Mouse (Mus musculus) midbrain, embryonic 16.5 days (tissue): ENCODE data around the gene Trim32. TPM values are rescaled to one million over a fixed set of nuclear protein-coding genes. Genes with fewer than 3 reads are reported as not detected.

Experiments
- ATAC-seq: fragments of 200-750 bp; cut with Nextera tagmentation; 2 replicates; pipeline ENCODE4 v1.8.0; 2017; ENCODE audit warnings: moderate TSS enrichment
- H3K27ac ChIP-seq: fragments of 300-500 bp; sonication (generic); 2 replicates; pipeline ENCODE4 v1.5.1; 2014; ENCODE audit warnings: mild to moderate bottlenecking, low read length, mixed read lengths
- H3K27me3 ChIP-seq: fragments of 300-500 bp; sonication (generic); 2 replicates; pipeline ENCODE4 v1.6.1; 2014; ENCODE audit warnings: low read depth, low read length, mixed read lengths; ENCODE audit not compliant: control insufficient read depth, insufficient read depth
- H3K36me3 ChIP-seq: fragments of 300-500 bp; sonication (generic); 2 replicates; pipeline ENCODE4 v1.6.1; 2014; ENCODE audit warnings: mild to moderate bottlenecking, low read length, moderate library complexity, mixed read lengths; ENCODE audit not compliant: control insufficient read depth, insufficient read depth
- H3K4me1 ChIP-seq: fragments of 300-500 bp; sonication (generic); 2 replicates; pipeline ENCODE4 v1.6.1; 2014; ENCODE audit warnings: mild to moderate bottlenecking, low read length, mixed read lengths; ENCODE audit not compliant: control insufficient read depth, insufficient read depth
- H3K4me2 ChIP-seq: fragments of 300-500 bp; sonication (generic); 2 replicates; pipeline ENCODE4 v1.6.1; 2014; ENCODE audit warnings: mild to moderate bottlenecking, low read length, mixed read lengths
- H3K4me3 ChIP-seq: fragments of 300-500 bp; sonication (generic); 2 replicates; pipeline ENCODE4 v1.5.1; 2014; ENCODE audit warnings: low read depth, mild to moderate bottlenecking, low read length, moderate library complexity, mixed read lengths
- H3K9ac ChIP-seq: fragments of 300-500 bp; sonication (generic); 2 replicates; pipeline ENCODE4 v1.6.1; 2014; ENCODE audit warnings: low read depth, low read length, mixed read lengths
- H3K9me3 ChIP-seq: fragments of 300-500 bp; sonication (generic); replicated peaks from 2 replicates; pipeline ENCODE4 v1.6.1; 2014; ENCODE audit warnings: mild to moderate bottlenecking, low read length, mixed read lengths; ENCODE audit not compliant: control insufficient read depth, poor library complexity, severe bottlenecking
- WGBS: fragments of 180-500 bp; shearing (Covaris S2); extraction: QIAGEN DNeasy Blood & Tissue Kit; methylation state at CpG from one replicate; pipeline ENCODE4 v1.1.7; 2014; 5-methylcytosine and 5-hydroxymethylcytosine counted together
- polyA plus RNA-seq: library from polyadenylated mRNA; unstranded; fragments of >200 nt; fragmentation: Nextera tagmentation; extraction: Ambion mirVana; gene quantifications from 2 replicates; pipeline ENCODE4 v1.2.1, GENCODE M21; 2015

Gene Trim32
- polyA plus RNA-seq, result 218 and 235 TPM in 2 replicates

GRCm38 (mm10) chr4:65604504-65605150 lies at the start of gene Trim32:
TSS of gene Trim32 (plus strand) at chr4:65604986.
- peak within 1 kb of the TSS; percentile 82 for H3K27ac ChIP-seq
- H3K9ac ChIP-seq, result peak within 1 kb of the TSS; percentile 87
- H3K27me3 ChIP-seq, result no peaks in the 10 kb centered on the region
- H3K36me3 ChIP-seq, result no peaks in the 10 kb centered on the region
- peak within 1 kb of the TSS; percentile 81 for H3K4me3 ChIP-seq
- peak; percentile 98 for ATAC-seq
- peaks cover 27% of the 10 kb centered on the region for H3K4me1 ChIP-seq
- H3K4me2 ChIP-seq, result peak within 1 kb of the TSS; percentile 78
- WGBS, result 4% methylated on average over 33 of the region's 33 CpGs
- H3K9me3 ChIP-seq, result no peaks in the 10 kb centered on the region

- no peak for ATAC-seq
- H3K27me3 ChIP-seq, result no peaks in the 10 kb centered on the region
- H3K36me3 ChIP-seq, result no peaks in the 10 kb centered on the region
- 51% methylated on average over 4 of the region's 4 CpGs for WGBS
- H3K9ac ChIP-seq, result no peak overlapping the region
- H3K4me3 ChIP-seq, result no peak overlapping the region
- no peaks in the 10 kb centered on the region for H3K9me3 ChIP-seq
- no peaks in the 10 kb centered on the region for H3K4me1 ChIP-seq
- no peak overlapping the region for H3K4me2 ChIP-seq
- H3K27ac ChIP-seq, result no peak overlapping the region
These were observed 39.3 kb upstream of the Trim32 start for GRCm38 (mm10) chr4:65565493-65565892.

- Histone ChIP-seq H3K4me3 (no peak overlapping the region), H3K27me3 (no peaks in the 10 kb centered on the region), H3K27ac (no peak overlapping the region), H3K9me3 (no peaks in the 10 kb centered on the region), H3K4me1 (no peaks in the 10 kb centered on the region), H3K4me2 (no peak overlapping the region), H3K9ac (no peak overlapping the region), H3K36me3 (no peaks in the 10 kb centered on the region)
- ATAC-seq, result peak; percentile 39; the same call in 1 of the 2 replicates
- 65% methylated on average over 1 of the region's 1 CpGs for WGBS
These were observed 24.5 kb upstream of the Trim32 start for GRCm38 (mm10) chr4:65580254-65580653.

GRCm38 (mm10) chr4:65586947-65587346 lies 17.8 kb upstream of the Trim32 start:
- Histone ChIP-seq H3K27me3 (no peaks in the 10 kb centered on the region), H3K4me2 (no peak overlapping the region), H3K27ac (no peak overlapping the region), H3K9me3 (no peaks in the 10 kb centered on the region), H3K36me3 (no peaks in the 10 kb centered on the region), H3K4me3 (no peak overlapping the region), H3K4me1 (no peaks in the 10 kb centered on the region), H3K9ac (no peak overlapping the region)
- ATAC-seq, result no peak
- WGBS, result 30% methylated on average over 5 of the region's 5 CpGs

- Histone ChIP-seq H3K4me2 (no peak overlapping the region), H3K4me1 (no peaks in the 10 kb centered on the region), H3K27ac (no peak overlapping the region), H3K9me3 (no peaks in the 10 kb centered on the region), H3K27me3 (no peaks in the 10 kb centered on the region), H3K36me3 (no peaks in the 10 kb centered on the region), H3K9ac (no peak overlapping the region), H3K4me3 (no peak overlapping the region)
- ATAC-seq, result peak; percentile 74
These were observed 15.0 kb upstream of the Trim32 start for GRCm38 (mm10) chr4:65589780-65590179.

DNA sequence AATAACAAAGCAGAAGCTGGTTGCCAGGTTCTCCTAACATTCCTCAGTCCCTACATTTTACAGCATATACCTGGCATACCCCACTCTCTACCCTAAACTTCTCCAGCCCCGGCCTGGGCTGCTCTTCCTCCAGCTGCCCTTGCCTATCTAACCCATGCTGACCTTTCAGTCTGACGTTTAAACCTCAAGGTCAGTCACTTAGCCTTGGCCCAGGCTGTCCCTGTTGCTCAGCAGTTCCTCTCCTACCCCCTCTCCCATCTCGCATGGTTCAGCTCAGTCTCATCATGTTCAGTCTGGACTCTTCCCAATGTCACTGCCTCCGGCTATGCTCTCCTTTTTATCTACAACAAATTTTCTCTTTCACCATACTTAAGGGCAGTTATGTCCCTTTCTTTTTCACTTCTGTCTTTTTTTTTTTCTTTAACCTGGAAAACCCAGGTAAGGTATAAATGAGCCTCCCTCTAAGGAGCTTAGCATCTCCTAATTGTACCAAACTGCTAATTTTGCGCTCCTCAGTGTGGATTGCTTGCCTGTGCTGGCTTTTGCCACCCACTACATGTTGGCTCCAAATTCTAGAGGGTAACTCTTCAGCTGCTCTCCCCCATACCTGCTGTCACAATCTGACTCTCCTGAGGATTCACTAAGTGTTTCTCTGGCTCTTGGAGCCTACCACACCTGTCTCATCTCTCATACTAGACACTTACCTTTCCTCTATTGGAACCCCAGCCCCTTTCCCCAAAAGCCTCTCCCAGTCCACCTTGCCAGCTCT lies 10.0 kb upstream of the Trim32 start:
- Histone ChIP-seq H3K4me3 (no peak overlapping the region), H3K27ac (no peak overlapping the region), H3K4me1 (no peaks in the 10 kb centered on the region), H3K27me3 (no peaks in the 10 kb centered on the region), H3K36me3 (no peaks in the 10 kb centered on the region), H3K9me3 (no peaks in the 10 kb centered on the region), H3K9ac (no peak overlapping the region), H3K4me2 (no peak overlapping the region)
- ATAC-seq, result no peak
- 75% methylated on average over 5 of the region's 5 CpGs for WGBS

- no peaks in the 10 kb centered on the region for H3K36me3 ChIP-seq
- WGBS, result under 1% methylated on average over 21 of the region's 21 CpGs
- peak overlapping the region; percentile 78 for H3K4me2 ChIP-seq
- peak overlapping the region; percentile 87 for H3K9ac ChIP-seq
- H3K9me3 ChIP-seq, result no peaks in the 10 kb centered on the region
- peaks cover 29% of the 10 kb centered on the region for H3K4me1 ChIP-seq
- peak overlapping the region; percentile 81 for H3K4me3 ChIP-seq
- H3K27ac ChIP-seq, result peak overlapping the region; percentile 82
- ATAC-seq, result peak; percentile 90
- no peaks in the 10 kb centered on the region for H3K27me3 ChIP-seq
These were observed 441 bp downstream of the Trim32 start for GRCm38 (mm10) chr4:65605151-65605702.

GRCm38 (mm10) chr4:65607184-65607631 lies 2.4 kb downstream of the Trim32 start:
- no peaks in the 10 kb centered on the region for H3K27me3 ChIP-seq
- peak overlapping the region; percentile 81 for H3K4me3 ChIP-seq
- no peak overlapping the region for H3K27ac ChIP-seq
- H3K4me2 ChIP-seq, result peak overlapping the region; percentile 78
- 83% methylated on average over 10 of the region's 10 CpGs for WGBS
- H3K4me1 ChIP-seq, result peaks cover 31% of the 10 kb centered on the region
- no peak overlapping the region for H3K9ac ChIP-seq
- no peaks in the 10 kb centered on the region for H3K9me3 ChIP-seq
- no peaks in the 10 kb centered on the region for H3K36me3 ChIP-seq
- ATAC-seq, result no peak

GRCm38 (mm10) chr4:65608112-65608511 lies 3.3 kb downstream of the Trim32 start:
- H3K9me3 ChIP-seq, result no peaks in the 10 kb centered on the region
- 96% methylated on average over 4 of the region's 4 CpGs for WGBS
- no peak overlapping the region for H3K4me2 ChIP-seq
- ATAC-seq, result no peak
- H3K27me3 ChIP-seq, result no peaks in the 10 kb centered on the region
- no peak overlapping the region for H3K27ac ChIP-seq
- peaks cover 1% of the 10 kb centered on the region for H3K36me3 ChIP-seq
- no peak overlapping the region for H3K9ac ChIP-seq
- H3K4me3 ChIP-seq, result no peak overlapping the region
- H3K4me1 ChIP-seq, result peaks cover 31% of the 10 kb centered on the region
